Mouse (Mus musculus) B cell, adult 2 months (primary cell): Measurements from ENCODE around the gene Ncoa7.

Experiments
- DNase-seq, 2 experiments: peaks; one replicate each; pipeline ENCODE4 v3.0.0; 2022

The Ncoa7 gene

GRCm38 (mm10) chr10:30743275-30743674 lies 59.9 kb downstream of the Ncoa7 start:
- DNase-seq = no peak

GRCm38 (mm10) chr10:30738403-30738802 lies 64.7 kb downstream of the Ncoa7 start:
- DNase-seq = no peak

- DNase-seq = no peak
Measured at GRCm38 (mm10) chr10:30737323-30737722, 65.8 kb downstream of the Ncoa7 start.

- DNase-seq = no peak
Measured at GRCm38 (mm10) chr10:30733148-30733785, 69.9 kb downstream of the Ncoa7 start.

GRCm38 (mm10) chr10:30731321-30731914 lies 71.7 kb downstream of the Ncoa7 start:
- DNase-seq = no peak

- DNase-seq = no peak
Measured at GRCm38 (mm10) chr10:30730791-30731190, 72.3 kb downstream of the Ncoa7 start.

- DNase-seq = no peak
Measured at GRCm38 (mm10) chr10:30729157-30730096, 73.7 kb downstream of the Ncoa7 start.

GRCm38 (mm10) chr10:30723014-30723413 lies 80.1 kb downstream of the Ncoa7 start:
- no peak for DNase-seq

GRCm38 (mm10) chr10:30720556-30720955 lies 82.6 kb downstream of the Ncoa7 start:
- DNase-seq = no peak

GRCm38 (mm10) chr10:30719947-30720346 lies 83.2 kb downstream of the Ncoa7 start:
- DNase-seq = no peak

GRCm38 (mm10) chr10:30718703-30719340 lies 84.3 kb downstream of the Ncoa7 start:
- DNase-seq = peak; percentile 58

GRCm38 (mm10) chr10:30716171-30716570 lies 87.0 kb downstream of the Ncoa7 start:
- no peak for DNase-seq

GRCm38 (mm10) chr10:30712540-30712939 lies 90.6 kb downstream of the Ncoa7 start:
- no peak for DNase-seq

- no peak for DNase-seq
Measured at GRCm38 (mm10) chr10:30709846-30710403, 93.2 kb downstream of the Ncoa7 start.

GRCm38 (mm10) chr10:30708039-30708438 lies 95.1 kb downstream of the Ncoa7 start:
- DNase-seq = no peak

GRCm38 (mm10) chr10:30702663-30703062 lies 100.5 kb downstream of the Ncoa7 start:
- no peak for DNase-seq

GRCm38 (mm10) chr10:30686862-30687261 lies 116.3 kb downstream of the Ncoa7 start:
- no peak for DNase-seq

GRCm38 (mm10) chr10:30683449-30683848 lies 119.7 kb downstream of the Ncoa7 start:
- no peak for DNase-seq

GRCm38 (mm10) chr10:30679756-30680155 lies 123.4 kb downstream of the Ncoa7 start:
- no peak for DNase-seq

- no peak for DNase-seq
Measured at GRCm38 (mm10) chr10:30678051-30678450, 125.1 kb downstream of the Ncoa7 start.

GRCm38 (mm10) chr10:30674825-30675224 lies 128.3 kb downstream of the Ncoa7 start:
- DNase-seq = no peak

- no peak for DNase-seq
Measured at GRCm38 (mm10) chr10:30666580-30666979, 136.5 kb downstream of the Ncoa7 start.
